9 mouse cellular contexts compared by ENCODE assay signal in the genomic region with DNA sequence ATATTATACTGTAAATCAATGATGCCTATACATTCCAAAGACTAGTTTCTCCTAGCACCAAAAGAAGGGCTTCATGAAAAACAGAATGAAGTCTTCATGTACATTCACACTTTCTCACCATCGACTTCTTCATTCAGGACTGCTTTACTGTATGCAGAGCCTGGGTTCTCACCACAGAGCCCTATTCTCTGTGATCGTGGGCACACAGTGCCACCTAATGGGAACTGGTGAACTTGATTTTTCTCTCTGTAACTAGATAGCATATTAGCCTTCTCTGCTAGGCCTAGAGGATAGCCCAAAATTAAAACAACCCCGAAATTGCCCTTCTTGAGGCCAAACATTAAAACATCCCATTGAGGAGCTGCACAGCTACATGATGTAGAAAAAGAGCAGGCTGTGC.
DNase-seq lines count a peak whose midpoint lies in the region; ATAC-seq and TF ChIP-seq lines count a peak whose summit lies in the region.
"Had no signal": no experiment of that assay in that cellular context is flagged by ENCODE, and none has a peak within 500 bp of the region (broad histone marks: within the 10 kb centered on the region; RNA-seq: fewer than 3 reads in every experiment).

No protein-coding gene starts in this region.

- 34% methylated on average over 3 of the region's 3 CpGs for whole genome bisulfite sequencing in embryonic facial prominence, embryonic 13.5 days
- 27% methylated on average over 3 of the region's 3 CpGs for WGBS in hindbrain, embryonic 16.5 days
- WGBS in midbrain, embryonic 10.5 days, result 67% methylated on average over 3 of the region's 3 CpGs
- 24% methylated on average over 3 of the region's 3 CpGs for WGBS in thymus, adult 2 months

- H3K9ac ChIP-seq in MEL (ENCODE audit: control insufficient read depth, low read depth, low read length, poor library complexity, severe bottlenecking), result no peak overlapping the region
- H3K9ac ChIP-seq in embryonic facial prominence, embryonic 13.5 days, result no peak overlapping the region
- H3K9ac ChIP-seq in hindbrain, embryonic 16.5 days (ENCODE audit: low read depth, low read length), result no peak overlapping the region
- H3K9ac ChIP-seq: limb, embryonic 12.5 days had no signal

- no peaks in the 10 kb centered on the region for H3K9me3 ChIP-seq in MEL (replicated peaks; ENCODE audit: insufficient read depth, low read length)
- H3K9me3 ChIP-seq in embryonic facial prominence, embryonic 13.5 days, result no peaks in the 10 kb centered on the region
- no peaks in the 10 kb centered on the region for H3K9me3 ChIP-seq in hindbrain, embryonic 16.5 days (ENCODE audit: control insufficient read depth, low read length)
- H3K9me3 ChIP-seq in midbrain, embryonic 10.5 days (replicated peaks), result no peaks in the 10 kb centered on the region
- H3K9me3 ChIP-seq: limb, embryonic 12.5 days had no signal

- H3K27ac ChIP-seq in MEL (ENCODE audit: control insufficient read depth, low read depth, low read length), result no peak overlapping the region
- H3K27ac ChIP-seq in embryonic facial prominence, embryonic 13.5 days, result no peak overlapping the region
- no peak overlapping the region for H3K27ac ChIP-seq in hindbrain, embryonic 16.5 days (ENCODE audit: low read depth, low read length)
- no peak overlapping the region for H3K27ac ChIP-seq in midbrain, embryonic 10.5 days (replicated peaks)
- H3K27ac ChIP-seq in thymus, adult 2 months (ENCODE audit: control insufficient read depth, insufficient read depth, low read length), result no peak overlapping the region
- H3K27ac ChIP-seq: limb, embryonic 12.5 days had no signal

- 0 out of 2 replicates have a peak, but pooled peaks have one; percentile 48 for ATAC-seq in embryonic facial prominence, embryonic 13.5 days (ENCODE audit: insufficient number of reproducible peaks, insufficient read depth, low FRiP score, low TSS enrichment, low read depth)
- peak; percentile 88 for ATAC-seq in hindbrain, embryonic 16.5 days

- no peak overlapping the region for H3K4me2 ChIP-seq in embryonic facial prominence, embryonic 13.5 days
- H3K4me2 ChIP-seq in hindbrain, embryonic 16.5 days (ENCODE audit: low read length), result no peak overlapping the region
- H3K4me2 ChIP-seq: limb, embryonic 12.5 days had no signal

- H3K27me3 ChIP-seq in MEL (ENCODE audit: control insufficient read depth in 1 of 2, insufficient read depth in 2 of 2, low read length in 2 of 2), result no peaks in the 10 kb centered on the region
- no peaks in the 10 kb centered on the region for H3K27me3 ChIP-seq in embryonic facial prominence, embryonic 13.5 days
- no peaks in the 10 kb centered on the region for H3K27me3 ChIP-seq in hindbrain, embryonic 16.5 days (replicated peaks; ENCODE audit: control insufficient read depth, insufficient read depth, low read length)
- no peaks in the 10 kb centered on the region for H3K27me3 ChIP-seq in midbrain, embryonic 10.5 days (ENCODE audit: low read depth, poor library complexity, severe bottlenecking)
- no peaks in the 10 kb centered on the region for H3K27me3 ChIP-seq in thymus, adult 2 months (ENCODE audit: control insufficient read depth, insufficient read depth, low read length)
- H3K27me3 ChIP-seq: limb, embryonic 12.5 days had no signal

- H3K4me3 ChIP-seq in MEL (ENCODE audit: control insufficient read depth in 1 of 2, insufficient read depth in 1 of 2, low read depth in 2 of 2, low read length in 2 of 2), result no peak overlapping the region
- no peak overlapping the region for H3K4me3 ChIP-seq in embryonic facial prominence, embryonic 13.5 days
- H3K4me3 ChIP-seq in hindbrain, embryonic 16.5 days (ENCODE audit: low read length), result no peak overlapping the region
- H3K4me3 ChIP-seq in midbrain, embryonic 10.5 days, result no peak overlapping the region
- H3K4me3 ChIP-seq in thymus, adult 2 months (ENCODE audit: control insufficient read depth, insufficient read depth, low read length), result no peak overlapping the region
- H3K4me3 ChIP-seq: limb, embryonic 12.5 days had no signal

- H3K36me3 ChIP-seq in MEL (ENCODE audit: control insufficient read depth in 1 of 2, insufficient read depth in 2 of 2, low read length in 2 of 2), result no peaks in the 10 kb centered on the region
- H3K36me3 ChIP-seq in embryonic facial prominence, embryonic 13.5 days, result no peaks in the 10 kb centered on the region
- H3K36me3 ChIP-seq in hindbrain, embryonic 16.5 days (ENCODE audit: control insufficient read depth, insufficient read depth, low read length), result no peaks in the 10 kb centered on the region
- no peaks in the 10 kb centered on the region for H3K36me3 ChIP-seq in midbrain, embryonic 10.5 days
- H3K36me3 ChIP-seq in thymus, adult 2 months (ENCODE audit: control insufficient read depth, insufficient read depth, low read length), result no peaks in the 10 kb centered on the region
- H3K36me3 ChIP-seq: limb, embryonic 12.5 days had no signal

- no peak for TF ChIP-seq RAD21 in MEL (IDR thresholded peaks at IDR 0.05; ENCODE audit: low read depth, low read length)

- no peak for TF ChIP-seq CTCF in MEL (IDR thresholded peaks at IDR 0.05 in 2 of 3, conservative IDR thresholded peaks at IDR 0.05 in 1 of 3; ENCODE audit: control insufficient read depth in 1 of 3, insufficient read depth in 1 of 3, low read depth in 2 of 3, low read length in 3 of 3, poor library complexity in 1 of 3, severe bottlenecking in 1 of 3)
- no peak for TF ChIP-seq CTCF in thymus, adult 2 months (IDR thresholded peaks at IDR 0.05; ENCODE audit: borderline replicate concordance, control insufficient read depth, extremely low read depth, insufficient read depth, low read length, poor library complexity)

- no peak for TF ChIP-seq EP300 in MEL (IDR thresholded peaks at IDR 0.05; ENCODE audit: low read depth in 1 of 2, low read length in 2 of 2)

- no peak for TF ChIP-seq POLR2A in MEL (IDR thresholded peaks at IDR 0.05; ENCODE audit: control insufficient read depth in 1 of 2, insufficient read depth in 1 of 2, low read depth in 1 of 2, low read length in 2 of 2, poor library complexity in 1 of 2)
- no peak for TF ChIP-seq POLR2A in thymus, adult 2 months (IDR thresholded peaks at IDR 0.05; ENCODE audit: control insufficient read depth, extremely low read depth, insufficient read depth, low read length, poor library complexity)

- H3K79me2 ChIP-seq in MEL (ENCODE audit: control insufficient read depth, insufficient read depth, low read length, poor library complexity), result no peaks in the 10 kb centered on the region

- no peaks in the 10 kb centered on the region for H3K4me1 ChIP-seq in MEL (ENCODE audit: control insufficient read depth in 1 of 2, insufficient read depth in 2 of 2, low read length in 2 of 2)
- H3K4me1 ChIP-seq in embryonic facial prominence, embryonic 13.5 days, result no peaks in the 10 kb centered on the region
- H3K4me1 ChIP-seq in hindbrain, embryonic 16.5 days (ENCODE audit: control insufficient read depth, insufficient read depth, low read depth, low read length), result no peaks in the 10 kb centered on the region
- no peaks in the 10 kb centered on the region for H3K4me1 ChIP-seq in midbrain, embryonic 10.5 days
- no peaks in the 10 kb centered on the region for H3K4me1 ChIP-seq in thymus, adult 2 months (replicated peaks; ENCODE audit: control insufficient read depth, insufficient read depth, low read length)
- H3K4me1 ChIP-seq: limb, embryonic 12.5 days had no signal

- DNase-seq in MEL (ENCODE audit: low read depth, low spot score), result peak; percentile 4
- peak; percentile 8 for DNase-seq in adrenal gland, postnatal 14 days
- DNase-seq in midbrain, embryonic 10.5 days (ENCODE audit: low spot score), result peak; percentile 14
- DNase-seq in thymus, adult 2 months, result no peak
- no peak for DNase-seq in thymus, postnatal 0 days (ENCODE audit: low spot score)
- DNase-seq in lung, postnatal 10 days, result no peak

TF ChIP-seq in MEL, 35 proteins besides CTCF, POLR2A, EP300 and RAD21:
- TF ChIP-seq USF1 (IDR thresholded peaks at IDR 0.05; ENCODE audit: low read depth, low read length) (no peak), NRF1 (IDR thresholded peaks at IDR 0.05; ENCODE audit: insufficient read depth, low read depth, low read length, poor library complexity, severe bottlenecking) (no peak), KAT2A (conservative IDR thresholded peaks at IDR 0.05; ENCODE audit: low read depth, low read length) (no peak)

Comparison
In these comparisons a context has a peak if more than half of its experiments do, and no peak if none do; other contexts are left out.
1. DNase-seq: peak in MEL (single experiment), adrenal gland, postnatal 14 days (single experiment) and midbrain, embryonic 10.5 days (single experiment); none in thymus, adult 2 months (single experiment), thymus, postnatal 0 days (single experiment) and lung, postnatal 10 days (single experiment).